Mouse (Mus musculus) cerebellum, adult 2 months (tissue): Measurements from ENCODE around the gene Pced1b. TPM values are rescaled to one million over a fixed set of nuclear protein-coding genes. Genes with fewer than 3 reads are reported as not detected.

Experiments
- DNase-seq, 2 experiments: peaks; one replicate each; pipeline ENCODE4 v3.0.0; 2021
- H3K27ac ChIP-seq: fragments of 200-500 bp; 2 replicates; pipeline ENCODE4 v1.5.1; 2012; ENCODE audit warnings: low read length, control low read depth, inconsistent platforms; ENCODE audit not compliant: insufficient read depth
- H3K27me3 ChIP-seq: fragments of 200-500 bp; 2 replicates; pipeline ENCODE4 v1.6.1; 2012; ENCODE audit warnings: inconsistent platforms, mild to moderate bottlenecking, low read length, moderate library complexity; ENCODE audit not compliant: control insufficient read depth, insufficient read depth
- H3K4me1 ChIP-seq: fragments of 200-500 bp; 2 replicates; pipeline ENCODE4 v1.6.1; 2011; ENCODE audit warnings: low read length; ENCODE audit not compliant: control insufficient read depth, insufficient read depth
- H3K4me3 ChIP-seq: fragments of 200-500 bp; replicated peaks from 2 replicates; pipeline ENCODE3; 2011; ENCODE audit warnings: mild to moderate bottlenecking, low read depth, low read length, control low read depth; ENCODE audit not compliant: insufficient read depth
- CTCF ChIP-seq: fragments of 200-500 bp; IDR thresholded peaks from 2 replicates; pipeline ENCODE4 v1.5.1; 2011; ENCODE audit warnings: low read depth, mild to moderate bottlenecking, control low read depth, low read length, moderate library complexity, borderline replicate concordance; ENCODE audit not compliant: insufficient read depth
- POLR2A ChIP-seq: fragments of 200-500 bp; IDR thresholded peaks from 2 replicates; pipeline ENCODE4 v1.6.1; 2011; ENCODE audit warnings: low read length, control low read depth, borderline replicate concordance; ENCODE audit not compliant: insufficient read depth
- WGBS: fragments of 180-500 bp; shearing (Covaris S2); methylation state at CpG from one replicate; pipeline ENCODE4 v1.1.7; 2018; 5-methylcytosine and 5-hydroxymethylcytosine counted together
- polyA plus RNA-seq: library from polyadenylated mRNA; depleted of rRNA; stranded (reverse); fragments of >200 nt; gene quantifications from 2 replicates; pipeline ENCODE4 v1.2.3, GENCODE M21; 2012

Pced1b gene
- polyA plus RNA-seq, 1 experiment: 7.5 TPM

- no peak for DNase-seq
- Histone ChIP-seq H3K4me3 (no peak overlapping the region), H3K27ac (no peak overlapping the region), H3K27me3 (no peaks in the 10 kb centered on the region), H3K4me1 (no peaks in the 10 kb centered on the region; the same call in 1 of the 2 replicates)
- no peak for TF ChIP-seq POLR2A
- no peak for TF ChIP-seq CTCF
- WGBS: 33% methylated on average over 8 of the region's 8 CpGs
Observed at GRCm38 (mm10) chr15:97259300-97259699, 12.4 kb downstream of the Pced1b start.

DNA sequence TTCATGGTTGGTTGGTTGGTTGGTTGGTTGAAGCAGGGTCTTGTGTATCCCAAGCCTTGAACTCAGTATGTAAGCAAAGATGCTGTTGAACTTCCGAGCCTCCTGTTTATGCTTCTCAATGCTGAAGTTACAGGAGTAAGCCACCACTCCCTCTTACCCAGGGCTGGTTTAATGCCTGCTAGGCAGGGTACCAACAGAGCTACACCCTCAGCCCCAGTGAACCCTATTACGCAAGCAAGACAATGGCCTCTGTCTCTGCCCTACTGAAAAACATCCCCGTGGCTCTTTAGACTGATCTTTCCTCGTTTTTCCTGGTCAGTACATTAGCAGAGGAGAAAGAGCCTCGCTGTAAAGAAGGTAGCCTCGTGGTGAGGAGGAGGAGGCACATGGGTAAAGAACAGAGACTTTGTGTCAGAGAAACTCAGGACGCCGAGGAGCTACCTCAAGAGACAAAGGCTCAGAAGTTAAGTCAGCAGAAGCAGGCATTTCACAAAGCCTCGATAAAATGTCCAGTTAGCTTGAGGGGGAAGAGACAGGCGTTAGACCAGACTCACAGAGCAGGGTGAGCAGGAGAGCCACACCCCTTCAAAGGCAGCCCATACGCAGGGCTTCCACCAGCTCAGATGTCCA is 13.2 kb downstream of the Pced1b start:
- no peak for TF ChIP-seq POLR2A
- TF ChIP-seq CTCF: no peak
- Histone ChIP-seq H3K4me1 (no peaks in the 10 kb centered on the region; the same call in 1 of the 2 replicates), H3K27ac (no peak overlapping the region), H3K4me3 (no peak overlapping the region), H3K27me3 (no peaks in the 10 kb centered on the region)
- no peak for DNase-seq
- WGBS: 79% methylated on average over 11 of the region's 11 CpGs

DNA sequence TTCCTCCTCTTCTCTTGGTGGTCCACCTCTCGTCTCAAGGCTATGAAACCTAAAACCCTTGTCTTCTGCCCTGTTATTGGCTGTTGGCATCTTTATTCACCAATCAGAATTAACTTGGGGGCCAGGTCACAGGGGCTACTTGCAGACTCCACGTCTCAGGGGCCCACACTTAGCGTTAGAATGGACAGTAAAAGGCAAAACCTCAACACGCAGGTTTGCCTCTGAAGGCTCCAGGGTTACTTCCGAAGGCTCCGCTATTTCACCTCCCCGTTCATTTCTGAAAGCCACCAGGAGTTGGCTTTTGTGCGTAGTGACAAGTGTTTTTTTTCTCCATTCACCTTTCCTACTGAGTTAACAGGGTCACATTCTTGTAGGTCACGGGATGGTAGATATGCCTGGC is 15.3 kb downstream of the Pced1b start:
- DNase-seq: no peak
- Histone ChIP-seq H3K27ac (no peak overlapping the region), H3K27me3 (no peaks in the 10 kb centered on the region), H3K4me3 (no peak overlapping the region), H3K4me1 (no peaks in the 10 kb centered on the region)
- 65% methylated on average over 9 of the region's 9 CpGs for WGBS
- TF ChIP-seq CTCF (no peak), POLR2A (no peak)

DNA sequence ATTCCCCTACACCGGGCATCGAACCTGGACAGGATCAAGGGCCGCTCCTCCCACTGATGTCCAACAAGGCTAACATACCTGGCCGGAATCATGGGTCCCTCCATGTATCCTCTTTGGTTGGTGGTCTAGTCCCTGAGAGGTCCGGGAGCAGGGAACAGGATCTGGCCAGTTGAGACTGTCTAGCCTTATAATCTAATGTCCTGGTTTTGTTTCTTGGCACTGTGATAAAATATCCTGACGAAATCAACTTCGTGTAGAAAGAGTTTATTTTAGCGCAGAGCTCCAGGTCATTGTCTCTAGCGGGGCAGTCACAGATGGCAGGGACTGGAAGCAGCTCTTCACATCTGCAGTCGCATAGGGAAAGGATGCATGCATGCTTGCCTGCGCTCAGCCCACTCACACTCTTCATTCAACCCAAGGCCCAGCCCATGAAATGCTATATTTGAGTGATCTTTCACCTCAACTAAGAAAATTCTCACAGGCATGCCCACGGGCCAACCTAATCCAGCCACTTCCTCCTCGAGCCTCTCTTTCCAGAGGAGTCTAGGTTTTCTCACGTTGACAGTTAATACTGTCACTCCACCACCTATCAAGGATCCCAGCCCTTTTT is 19.4 kb downstream of the Pced1b start:
- Histone ChIP-seq H3K27ac (no peak overlapping the region), H3K27me3 (no peaks in the 10 kb centered on the region), H3K4me1 (no peaks in the 10 kb centered on the region), H3K4me3 (no peak overlapping the region)
- no peak for TF ChIP-seq CTCF
- TF ChIP-seq POLR2A: no peak
- 84% methylated on average over 14 of the region's 14 CpGs for WGBS
- DNase-seq: no peak

DNA sequence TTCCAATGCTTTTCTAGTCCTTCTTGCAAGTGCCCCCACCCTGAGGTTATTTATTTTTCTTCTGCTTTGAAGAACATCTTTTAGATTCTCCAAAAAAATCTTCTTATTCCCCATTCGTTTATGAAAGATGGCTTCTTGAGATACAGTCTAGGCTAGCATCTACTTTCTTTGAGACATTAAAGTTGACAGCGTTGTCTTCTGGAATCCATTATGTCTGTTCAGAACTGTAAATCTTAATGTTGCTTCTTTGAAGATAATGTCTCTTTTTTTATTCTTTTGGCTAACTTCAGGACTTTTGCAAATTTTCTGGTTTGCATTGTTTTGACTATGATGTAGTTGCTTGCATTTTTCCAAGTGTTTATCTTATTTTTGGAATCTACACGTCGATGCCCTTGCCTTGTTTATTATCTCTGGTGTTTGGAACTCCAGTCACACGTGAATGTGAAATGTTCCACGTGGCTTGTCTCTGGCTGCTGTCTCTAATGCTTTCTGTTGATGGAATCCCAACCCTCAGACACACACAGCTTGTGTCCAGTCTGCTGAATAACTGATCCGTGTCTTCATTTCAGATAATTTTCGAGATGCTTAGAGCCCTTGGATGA is 20.3 kb downstream of the Pced1b start:
- H3K4me3 ChIP-seq: no peak overlapping the region
- H3K27ac ChIP-seq: no peak overlapping the region
- TF ChIP-seq CTCF (no peak), POLR2A (no peak)
- no peaks in the 10 kb centered on the region for H3K27me3 ChIP-seq
- no peak for DNase-seq
- 38% methylated on average over 8 of the region's 8 CpGs for WGBS
- no peaks in the 10 kb centered on the region for H3K4me1 ChIP-seq

GRCm38 (mm10) chr15:97271985-97272697 is 25.2 kb downstream of the Pced1b start:
- no peak for TF ChIP-seq POLR2A
- no peak for TF ChIP-seq CTCF
- Histone ChIP-seq H3K4me3 (no peak overlapping the region), H3K27me3 (no peaks in the 10 kb centered on the region), H3K27ac (no peak overlapping the region), H3K4me1 (no peaks in the 10 kb centered on the region)
- DNase-seq: no peak
- 27% methylated on average over 7 of the region's 7 CpGs for WGBS

DNA sequence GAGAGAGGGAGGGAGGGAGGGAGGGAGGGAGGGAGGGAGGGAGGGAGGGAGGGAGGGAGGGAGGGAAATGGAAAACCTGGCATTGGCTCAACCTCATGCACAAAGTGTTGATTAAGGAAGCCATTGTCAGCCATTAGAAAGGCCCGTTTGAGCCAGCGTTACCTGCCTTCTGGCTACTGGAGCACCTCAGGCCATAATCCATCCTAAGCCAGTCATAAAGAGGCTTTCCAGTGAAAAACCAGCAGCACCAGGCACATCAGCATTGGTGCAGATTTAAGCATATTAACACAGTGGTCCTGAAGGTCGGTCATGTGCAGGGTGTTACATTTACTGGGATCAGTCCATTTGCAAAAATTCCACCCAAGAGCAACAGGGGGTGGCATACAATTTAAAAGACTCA is 25.9 kb downstream of the Pced1b start:
- WGBS: 80% methylated on average over 3 of the region's 3 CpGs
- Histone ChIP-seq H3K27me3 (no peaks in the 10 kb centered on the region), H3K27ac (no peak overlapping the region), H3K4me3 (no peak overlapping the region), H3K4me1 (no peaks in the 10 kb centered on the region)
- DNase-seq: no peak
- TF ChIP-seq POLR2A: no peak
- no peak for TF ChIP-seq CTCF
